Mouse (Mus musculus) gastrocnemius, adult 2 months (tissue): ENCODE measurements around the gene Cep97. TPM values are rescaled to one million over a fixed set of nuclear protein-coding genes. Genes with fewer than 3 reads are reported as not detected.

Experiments used
- DNase-seq: peaks from one replicate; pipeline ENCODE4 v3.0.0; 2022
- H3K27ac ChIP-seq: fragments of 200-600 bp; 2 replicates; pipeline ENCODE4 v1.8.1; 2022; ENCODE audit warnings: mild to moderate bottlenecking
- H3K4me3 ChIP-seq: fragments of 200-600 bp; 2 replicates; pipeline ENCODE4 v1.8.1; 2022; ENCODE audit warnings: mild to moderate bottlenecking, moderate library complexity
- CTCF ChIP-seq: fragments of 200-600 bp; IDR thresholded peaks from 2 replicates; pipeline ENCODE4 v1.8.1; 2022; ENCODE audit warnings: antibody characterized with exemption, mild to moderate bottlenecking, moderate library complexity
- intact Hi-C: fragments of 180-260 bp; cut with DNase I; formaldehyde crosslinking; loops from one replicate; pipeline ENCODE4 v1.15.1; 2025
- total RNA-seq, 2 experiments: library from RNA; stranded (reverse); gene quantifications; 2 replicates each; pipeline ENCODE4 v1.2.3; 2021

Gene Cep97
- total RNA-seq, 2 experiments from 2014 or later: 5.8 to 6.3 TPM

- H3K27ac ChIP-seq: no peak overlapping the region
- H3K4me3 ChIP-seq: no peak overlapping the region
- peak; percentile 72 for TF ChIP-seq CTCF
- intact Hi-C loops: no loop called here
- peak; percentile 75 for DNase-seq
Measured at GRCm38 (mm10) chr16:55858465-55858864, 76.2 kb downstream of the Cep97 start.

GRCm38 (mm10) chr16:55852943-55853727 lies 81.5 kb downstream of the Cep97 start:
- no peak overlapping the region for H3K27ac ChIP-seq
- no peak overlapping the region for H3K4me3 ChIP-seq
- peak; percentile 72 for DNase-seq

GRCm38 (mm10) chr16:55852515-55852914 lies 82.1 kb downstream of the Cep97 start:
- no peak for DNase-seq
- Histone ChIP-seq H3K27ac (no peak overlapping the region), H3K4me3 (no peak overlapping the region)
- intact Hi-C loops: loop anchor here (2.0 kb wide), 2 partner anchors 334 to 372 kb away; no protein-coding TSS in a partner anchor
- no peak for TF ChIP-seq CTCF

More at GRCm38 (mm10) chr16:55852943-55853727, 81.5 kb downstream of the Cep97 start:
- TF ChIP-seq CTCF: peak; percentile 91
- intact Hi-C loops: loop anchor here (2.0 kb wide), 2 partner anchors 334 to 372 kb away; no protein-coding TSS in a partner anchor

- intact Hi-C loops: loop anchor here (2.0 kb wide), 1 partner anchor 324 kb away; no protein-coding TSS in a partner anchor
- no peak for DNase-seq
- H3K27ac ChIP-seq: no peak overlapping the region
- TF ChIP-seq CTCF: no peak
- no peak overlapping the region for H3K4me3 ChIP-seq
Measured at GRCm38 (mm10) chr16:55850485-55850884, 84.2 kb downstream of the Cep97 start.

Other genes with a start within 250 kb of the Cep97 start
- 1 to 10 TPM; 1.1 TPM for gene Nfkbiz, start 96.0 kb downstream of the Cep97 start, total RNA-seq
- gene Nxpe3, start 39.6 kb downstream of the Cep97 start, total RNA-seq: under 1 TPM; 0.39 to 0.56 TPM
- gene Rpl24, start 31.4 kb upstream of the Cep97 start, total RNA-seq: 100 to 1,000 TPM; 585 to 675 TPM
- gene Zbtb11, start 39.0 kb upstream of the Cep97 start, total RNA-seq: 10 to 100 TPM; 12.4 to 13.0 TPM
- gene Pcnp, start 94.9 kb upstream of the Cep97 start, total RNA-seq: 10 to 100 TPM; 55.9 to 62.6 TPM
- 10 to 100 TPM in 1 of 2 experiments, 1 to 10 TPM in 1; 8.4 to 10.2 TPM for gene Trmt10c, start 103.0 kb upstream of the Cep97 start, total RNA-seq
- 10 to 100 TPM; 10.9 to 14.6 TPM for gene Senp7, start 113.5 kb upstream of the Cep97 start, total RNA-seq